Mouse (Mus musculus) erythroid progenitor cell, adult 5-6 weeks (primary cell): ENCODE measurements around the gene Ets1. TPM values are rescaled to one million over a fixed set of nuclear protein-coding genes. Genes with fewer than 3 reads are reported as not detected.

Source experiments
- ATAC-seq: replicated peaks from 2 replicates; pipeline ENCODE4 v1.8.0; 2016; ENCODE audit warnings: moderate number of reproducible peaks, mild to moderate bottlenecking, moderate TSS enrichment, inconsistent platforms; ENCODE audit not compliant: poor library complexity, low FRiP score, severe bottlenecking
- total RNA-seq, 2 experiments: library from RNA; stranded (forward) in 1 of 2; stranded (reverse) in 1 of 2; fragments of 150-400 nt in 1 of 2; fragments of 186-747, 209-891 nt in 1 of 2; gene quantifications; 2 replicates each; pipeline versions ENCODE4 v1.2.3 to v1.2.4; 2015 to 2017; ENCODE audit warnings: low replicate concordance in 2 of 2

The Ets1 gene
- total RNA-seq, 2 experiments from 2014 or later: 22.3 to 23.1 TPM

GRCm38 (mm10) chr9:32745079-32745763, 109.2 kb downstream of the Ets1 start:
- no peak for ATAC-seq

DNA sequence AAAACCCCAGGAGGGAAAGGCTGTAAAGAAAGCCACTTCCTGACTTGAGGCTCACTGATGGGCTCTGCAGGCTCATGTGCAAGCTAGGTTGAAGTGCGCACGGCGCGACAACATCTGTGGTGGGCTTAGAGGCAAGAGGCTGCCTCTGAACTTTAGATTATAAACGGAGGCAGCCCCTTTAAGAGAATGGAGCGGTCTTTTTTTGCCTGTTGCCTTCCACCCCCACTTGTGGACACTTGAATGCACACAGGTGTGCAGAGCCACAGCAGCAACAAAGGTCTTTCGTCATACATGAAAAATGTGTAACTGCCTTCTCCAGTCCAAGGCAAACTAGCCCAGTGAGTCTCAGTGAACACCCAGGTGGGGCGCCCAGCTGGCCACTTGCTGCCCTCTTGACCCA, 110.0 kb downstream of the Ets1 start:
- no peak for ATAC-seq

GRCm38 (mm10) chr9:32746615-32747014, 110.6 kb downstream of the Ets1 start:
- no peak for ATAC-seq

- ATAC-seq: no peak
These were observed 111.6 kb downstream of the Ets1 start for GRCm38 (mm10) chr9:32747624-32748023.

GRCm38 (mm10) chr9:32748552-32748951, 112.5 kb downstream of the Ets1 start:
- ATAC-seq: no peak

DNA sequence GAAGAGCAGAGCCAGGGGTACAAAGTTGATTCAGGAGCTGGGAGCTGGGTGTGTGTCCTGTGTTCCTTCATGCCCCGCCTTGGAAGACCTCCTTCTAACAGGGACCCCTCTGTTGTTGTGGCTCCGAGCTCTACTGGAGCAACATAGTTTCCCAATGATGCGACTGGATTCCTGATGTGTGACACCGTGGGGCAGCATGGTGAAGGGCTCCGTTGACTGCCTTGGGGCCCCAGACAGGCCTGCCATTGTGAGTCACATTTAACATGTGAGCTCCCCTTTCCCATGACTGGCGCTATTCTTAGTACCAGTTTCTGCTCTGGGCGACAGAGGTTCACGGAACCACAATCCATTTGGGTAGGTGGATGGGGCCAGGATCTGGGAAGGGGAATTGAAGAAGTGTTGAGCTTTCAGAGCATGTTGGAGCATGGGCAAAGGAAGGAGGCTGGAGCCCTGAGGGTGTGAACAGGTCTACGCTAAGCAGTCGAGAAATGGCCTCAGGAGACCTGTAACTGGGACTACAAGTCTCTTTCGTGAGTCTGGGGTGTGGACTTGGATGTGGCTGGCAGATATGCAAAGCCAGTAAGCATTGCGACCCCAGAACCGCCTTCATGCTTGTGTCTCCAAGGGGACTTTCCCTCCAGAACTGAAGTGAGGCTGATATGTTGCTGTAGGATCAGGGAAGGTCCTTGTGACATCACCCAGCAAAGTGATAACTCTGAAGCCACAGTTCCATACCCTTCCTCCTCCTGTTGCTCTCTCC, 113.9 kb downstream of the Ets1 start:
- no peak for ATAC-seq

DNA sequence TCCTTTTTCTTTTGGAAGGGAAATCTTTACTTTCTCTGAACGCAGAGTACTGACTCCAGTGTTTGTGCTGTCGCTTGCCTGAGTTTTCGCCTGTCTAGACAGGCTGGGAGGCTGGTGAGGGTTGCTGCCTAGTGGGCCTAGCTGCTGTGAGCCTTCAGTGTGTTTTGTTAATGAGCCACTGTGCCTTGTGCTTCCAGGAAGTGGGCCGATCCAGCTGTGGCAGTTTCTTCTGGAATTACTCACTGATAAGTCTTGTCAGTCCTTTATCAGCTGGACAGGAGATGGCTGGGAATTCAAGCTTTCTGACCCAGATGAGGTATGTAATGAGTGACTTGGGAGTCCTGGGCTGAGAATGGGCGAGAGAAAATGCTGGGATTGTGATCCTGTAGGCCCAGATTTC, 116.6 kb downstream of the Ets1 start:
- no peak for ATAC-seq

GRCm38 (mm10) chr9:32754311-32754710, 118.3 kb downstream of the Ets1 start:
- ATAC-seq: no peak

GRCm38 (mm10) chr9:32756002-32756401, 120.0 kb downstream of the Ets1 start:
- ATAC-seq: no peak

DNA sequence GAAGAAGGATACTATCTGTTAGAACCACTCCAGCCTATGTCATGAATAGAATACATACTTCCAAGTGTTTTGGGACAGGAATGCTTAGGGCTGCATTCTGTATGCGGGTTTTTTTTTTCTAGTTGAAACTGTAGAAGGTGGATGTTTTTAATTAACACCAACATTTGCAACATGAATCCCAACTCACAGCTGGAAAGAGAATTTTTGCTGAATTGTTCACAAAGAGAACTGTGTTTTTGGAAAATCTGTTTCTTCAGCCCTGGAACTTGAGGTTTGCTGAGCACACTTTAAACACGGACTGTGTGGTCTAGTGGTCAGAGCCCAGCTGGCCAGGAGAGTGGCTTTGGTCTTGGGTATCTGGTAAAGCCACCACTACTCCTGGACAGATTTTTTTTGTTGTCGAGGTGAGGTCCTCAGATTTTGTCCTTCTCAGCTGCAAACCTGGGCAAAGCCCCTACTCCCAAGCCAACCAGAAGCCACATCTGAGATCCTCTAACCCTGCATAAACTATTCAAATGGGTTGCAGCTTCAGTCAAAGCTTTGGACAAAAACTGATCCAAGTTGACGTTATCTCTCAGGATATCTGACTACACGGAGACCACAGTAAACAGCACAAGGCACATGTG, 122.4 kb downstream of the Ets1 start:
- no peak for ATAC-seq

GRCm38 (mm10) chr9:32760649-32761157, 124.7 kb downstream of the Ets1 start:
- no peak for ATAC-seq

- ATAC-seq: no peak
These were observed 125.3 kb downstream of the Ets1 start for GRCm38 (mm10) chr9:32761326-32761725.

- ATAC-seq: no peak
These were observed 128.4 kb downstream of the Ets1 start for GRCm38 (mm10) chr9:32764374-32764773.

GRCm38 (mm10) chr9:32765123-32765522, 129.1 kb downstream of the Ets1 start:
- no peak for ATAC-seq

GRCm38 (mm10) chr9:32778866-32779265, 142.8 kb downstream of the Ets1 start:
- no peak for ATAC-seq

- no peak for ATAC-seq
These were observed 146.5 kb downstream of the Ets1 start for GRCm38 (mm10) chr9:32782391-32783092.

- no peak for ATAC-seq
These were observed 151.1 kb downstream of the Ets1 start for GRCm38 (mm10) chr9:32787091-32787490.

GRCm38 (mm10) chr9:32787615-32788014, 151.6 kb downstream of the Ets1 start:
- no peak for ATAC-seq

- no peak for ATAC-seq
These were observed 153.3 kb downstream of the Ets1 start for GRCm38 (mm10) chr9:32789306-32789705.

DNA sequence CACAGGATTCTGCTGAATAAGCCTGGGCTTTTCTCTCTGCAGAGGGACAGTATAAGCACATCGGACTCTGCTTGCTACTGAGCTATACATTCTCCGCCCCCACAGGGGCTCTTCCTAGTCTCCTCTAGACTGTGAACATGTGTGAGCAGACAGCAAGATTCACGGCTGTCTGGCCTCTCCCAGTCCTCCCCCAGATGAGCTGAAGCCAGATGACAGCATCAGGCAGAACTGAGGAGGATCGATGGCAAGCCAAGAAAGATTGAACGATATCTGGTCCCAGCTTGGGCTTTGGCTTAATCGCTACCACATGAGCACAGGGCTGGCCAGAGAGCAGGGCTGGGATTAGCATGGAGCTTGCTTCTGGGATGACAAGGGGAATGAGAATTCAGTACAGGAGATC, 155.7 kb downstream of the Ets1 start:
- no peak for ATAC-seq
